Mouse (Mus musculus) forelimb bud, embryonic 11.5 days (tissue): ENCODE results near the gene Tcl1b4.

Experiments
- DNase-seq: peaks from one replicate; pipeline ENCODE4 v3.0.0-alpha.2; 2012; ENCODE audit warnings: low read depth, low spot score

Tcl1b4 gene

DNA sequence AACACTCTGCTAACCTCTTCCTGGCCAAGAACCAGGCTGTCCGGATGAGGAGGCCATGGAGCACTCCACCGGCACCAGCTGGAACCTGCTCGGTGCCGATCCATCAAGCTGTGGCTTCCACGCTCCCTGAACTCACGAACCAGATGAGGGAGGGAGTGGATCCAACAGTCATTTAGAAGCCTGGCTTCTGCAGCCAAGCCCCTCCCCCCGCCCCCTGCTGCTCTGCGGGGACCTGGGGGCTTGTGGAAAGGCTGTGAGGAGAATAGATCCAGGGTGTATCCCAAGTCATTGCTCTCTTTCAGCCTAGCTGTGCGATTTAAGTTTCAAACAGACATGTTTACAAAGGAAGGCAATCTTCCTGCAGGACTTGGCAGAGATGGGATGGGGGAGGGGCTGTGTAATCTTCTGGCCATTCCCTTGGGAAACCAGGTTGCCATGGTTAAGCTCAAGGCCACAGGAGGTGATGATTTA lies 47.0 kb downstream of the Tcl1b4 start:
- DNase-seq: no peak

DNA sequence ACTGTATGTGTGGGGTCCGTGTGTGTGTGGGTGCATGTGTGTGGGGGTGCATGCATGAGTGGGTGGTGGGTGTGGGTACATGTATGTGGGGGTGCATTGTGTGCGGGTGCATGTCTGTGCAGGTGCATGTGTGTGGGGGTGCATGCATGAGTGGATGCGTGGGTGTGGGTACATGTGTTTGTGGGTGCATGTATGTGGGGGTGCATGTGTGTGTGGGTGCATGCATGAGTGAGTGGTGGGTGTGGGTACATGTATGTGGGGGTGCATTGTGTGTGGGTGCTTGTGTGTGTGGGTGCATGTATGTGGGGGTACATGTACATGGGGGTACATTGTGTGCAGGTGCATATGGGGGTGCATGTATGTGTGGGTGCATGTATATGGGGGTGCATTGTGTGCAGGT lies 52.0 kb downstream of the Tcl1b4 start:
- DNase-seq: no peak
